Mouse (Mus musculus): ENCODE data around the gene Slc25a3. TPM values are rescaled to one million over a fixed set of nuclear protein-coding genes. Genes with fewer than 3 reads are reported as not detected.

Slc25a3 gene
- polyA plus RNA-seq, 1 experiment = 257 TPM

DNA sequence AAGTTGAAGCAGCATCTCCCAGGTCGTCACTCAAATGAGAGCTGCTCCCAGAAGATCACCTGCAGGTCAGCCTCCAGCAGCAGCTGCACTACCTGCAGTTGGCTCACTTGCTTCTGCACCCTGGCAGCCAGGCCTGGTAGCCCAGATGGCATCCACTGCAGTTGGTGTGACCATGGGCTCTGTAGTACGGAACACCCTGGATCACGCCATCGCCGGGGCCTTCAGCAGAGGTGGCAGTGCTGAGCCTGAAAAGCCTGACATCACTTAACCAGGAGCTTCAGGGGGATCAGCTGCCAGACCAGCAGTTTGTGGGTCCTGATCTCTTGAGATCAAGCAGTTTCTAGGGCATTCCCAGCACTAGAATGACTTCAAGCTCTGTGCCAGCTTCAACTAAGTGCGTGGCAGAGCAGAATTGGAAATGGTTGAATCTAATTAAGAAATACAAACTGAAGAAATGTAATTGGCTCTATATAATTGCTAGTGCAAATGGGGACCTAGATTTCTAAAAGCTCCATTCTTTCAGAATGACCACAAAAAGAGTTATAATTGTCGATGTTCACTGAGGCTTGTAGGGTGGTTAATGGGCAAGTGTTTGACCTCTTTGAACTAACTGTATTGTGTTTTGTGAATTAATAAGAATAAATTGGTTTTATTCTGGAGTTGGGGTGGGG is 11.6 kb upstream of the Slc25a3 start:
- Histone ChIP-seq H3K4me1 (replicated peaks; ENCODE audit: control insufficient read depth, insufficient read depth, low read length) (no peaks in the 10 kb centered on the region), H3K27me3 (ENCODE audit: control insufficient read depth, insufficient read depth, low read length) (no peaks in the 10 kb centered on the region)
- WGBS = 97% methylated on average over 7 of the region's 7 CpGs

DNA sequence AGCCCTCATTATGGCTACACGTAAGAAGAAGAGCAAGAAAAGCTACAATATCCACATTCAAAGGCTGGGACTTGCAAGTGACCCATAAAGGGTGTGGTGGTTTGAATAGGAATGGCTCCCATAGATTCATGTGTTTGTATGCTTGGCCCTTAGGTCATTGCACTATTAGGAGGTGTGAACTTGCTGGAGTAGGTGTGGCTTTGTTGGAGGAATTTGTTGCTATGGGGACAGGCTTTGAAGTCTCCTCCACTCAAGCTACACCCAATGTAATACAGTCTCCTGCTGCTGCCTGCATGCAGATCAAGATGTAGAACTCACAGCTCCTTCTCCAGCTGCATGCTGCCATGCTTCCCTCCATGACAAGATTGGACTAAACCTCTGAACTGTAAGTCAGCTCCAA is 7.7 kb upstream of the Slc25a3 start:
- Histone ChIP-seq H3K27me3 (ENCODE audit: control insufficient read depth, insufficient read depth, low read length) (no peaks in the 10 kb centered on the region), H3K4me3 (ENCODE audit: control insufficient read depth, insufficient read depth, low read length) (no peak overlapping the region), H3K36me3 (ENCODE audit: control insufficient read depth, insufficient read depth, low read length) (no peaks in the 10 kb centered on the region), H3K27ac (ENCODE audit: control insufficient read depth, insufficient read depth, low read length) (no peak overlapping the region), H3K4me1 (replicated peaks; ENCODE audit: control insufficient read depth, insufficient read depth, low read length) (no peaks in the 10 kb centered on the region)
- TF ChIP-seq POLR2A (IDR thresholded peaks at IDR 0.05; ENCODE audit: control insufficient read depth, extremely low read depth, insufficient read depth, low read length, poor library complexity) (no peak), CTCF (IDR thresholded peaks at IDR 0.05; ENCODE audit: borderline replicate concordance, control insufficient read depth, extremely low read depth, insufficient read depth, low read length, poor library complexity) (no peak)
- 97% methylated on average over 1 of the region's 1 CpGs for WGBS
- no peak for DNase-seq

More for the DNA sequence above, 11.6 kb upstream of the Slc25a3 start:
- Histone ChIP-seq H3K36me3 (ENCODE audit: control insufficient read depth, insufficient read depth, low read length) (no peaks in the 10 kb centered on the region), H3K27ac (ENCODE audit: control insufficient read depth, insufficient read depth, low read length) (no peak overlapping the region), H3K4me3 (ENCODE audit: control insufficient read depth, insufficient read depth, low read length) (no peak overlapping the region)
- TF ChIP-seq POLR2A (IDR thresholded peaks at IDR 0.05; ENCODE audit: control insufficient read depth, extremely low read depth, insufficient read depth, low read length, poor library complexity) (no peak), CTCF (IDR thresholded peaks at IDR 0.05; ENCODE audit: borderline replicate concordance, control insufficient read depth, extremely low read depth, insufficient read depth, low read length, poor library complexity) (no peak)
- no peak for DNase-seq

DNA sequence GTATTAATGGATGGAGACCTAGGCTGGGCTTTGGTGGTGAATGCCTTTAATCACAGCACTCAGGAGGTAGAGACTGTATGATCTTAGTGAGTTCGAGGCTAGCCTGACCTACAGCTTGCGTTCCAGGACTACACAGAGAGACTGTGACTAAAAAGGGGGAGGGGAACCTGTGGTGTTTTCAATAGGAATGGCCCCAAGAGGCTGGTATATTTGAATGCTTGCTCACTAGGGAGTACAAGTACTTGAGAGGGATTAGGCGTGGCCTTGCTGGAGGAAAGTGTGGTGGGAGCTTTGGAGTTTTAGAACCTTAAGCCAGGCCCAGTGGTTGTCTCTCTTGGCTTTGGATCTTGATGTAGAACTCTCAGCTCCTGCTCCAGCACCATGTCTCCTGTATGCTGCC is 6.9 kb upstream of the Slc25a3 start:
- 98% methylated on average over 3 of the region's 3 CpGs for WGBS
- H3K4me1 ChIP-seq (replicated peaks; ENCODE audit: control insufficient read depth, insufficient read depth, low read length) = no peaks in the 10 kb centered on the region
- no peak overlapping the region for H3K27ac ChIP-seq (ENCODE audit: control insufficient read depth, insufficient read depth, low read length)
- H3K36me3 ChIP-seq (ENCODE audit: control insufficient read depth, insufficient read depth, low read length) = no peaks in the 10 kb centered on the region
- no peak for DNase-seq
- TF ChIP-seq CTCF (IDR thresholded peaks at IDR 0.05; ENCODE audit: borderline replicate concordance, control insufficient read depth, extremely low read depth, insufficient read depth, low read length, poor library complexity) (no peak), POLR2A (IDR thresholded peaks at IDR 0.05; ENCODE audit: control insufficient read depth, extremely low read depth, insufficient read depth, low read length, poor library complexity) (no peak)
- no peaks in the 10 kb centered on the region for H3K27me3 ChIP-seq (ENCODE audit: control insufficient read depth, insufficient read depth, low read length)
- no peak overlapping the region for H3K4me3 ChIP-seq (ENCODE audit: control insufficient read depth, insufficient read depth, low read length)

DNA sequence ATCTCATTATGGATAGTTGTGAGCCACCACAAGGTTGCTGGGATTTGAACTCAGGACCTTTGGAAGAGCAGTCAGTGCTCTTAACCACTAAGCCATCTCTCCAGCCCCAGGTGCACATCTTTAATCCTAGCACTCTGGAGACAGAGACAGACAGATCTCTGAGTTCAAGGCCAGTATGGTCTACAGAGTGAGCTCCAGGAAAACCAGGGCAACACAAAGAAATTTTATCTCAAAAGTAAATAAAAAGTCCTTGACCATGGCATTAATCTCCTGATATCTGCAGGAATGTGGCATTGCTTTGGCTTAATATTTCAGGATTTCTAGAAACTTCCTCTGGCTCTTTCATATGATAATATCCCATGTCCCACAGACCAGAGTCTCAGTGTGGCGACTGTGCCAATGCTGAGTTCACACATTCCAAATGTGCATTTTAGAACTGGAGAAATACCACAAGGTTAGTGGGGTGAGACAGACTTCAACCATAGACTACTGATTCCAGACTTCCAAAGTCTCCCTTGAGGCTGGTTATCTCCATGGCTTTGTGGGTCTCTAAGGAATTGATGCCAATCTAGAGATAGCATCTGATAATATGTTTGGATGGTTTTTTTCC is 4.8 kb upstream of the Slc25a3 start:
- H3K4me1 ChIP-seq (replicated peaks; ENCODE audit: control insufficient read depth, insufficient read depth, low read length) = peaks cover 2% of the 10 kb centered on the region; the same call in 1 of the 2 replicates
- WGBS = 92% methylated on average over 1 of the region's 1 CpGs
- no peak overlapping the region for H3K27ac ChIP-seq (ENCODE audit: control insufficient read depth, insufficient read depth, low read length)
- H3K36me3 ChIP-seq (ENCODE audit: control insufficient read depth, insufficient read depth, low read length) = no peaks in the 10 kb centered on the region
- H3K27me3 ChIP-seq (ENCODE audit: control insufficient read depth, insufficient read depth, low read length) = no peaks in the 10 kb centered on the region
- H3K4me3 ChIP-seq (ENCODE audit: control insufficient read depth, insufficient read depth, low read length) = no peak overlapping the region
- TF ChIP-seq CTCF (IDR thresholded peaks at IDR 0.05; ENCODE audit: borderline replicate concordance, control insufficient read depth, extremely low read depth, insufficient read depth, low read length, poor library complexity) = no peak
- no peak for TF ChIP-seq POLR2A (IDR thresholded peaks at IDR 0.05; ENCODE audit: control insufficient read depth, extremely low read depth, insufficient read depth, low read length, poor library complexity)
- DNase-seq = no peak

DNA sequence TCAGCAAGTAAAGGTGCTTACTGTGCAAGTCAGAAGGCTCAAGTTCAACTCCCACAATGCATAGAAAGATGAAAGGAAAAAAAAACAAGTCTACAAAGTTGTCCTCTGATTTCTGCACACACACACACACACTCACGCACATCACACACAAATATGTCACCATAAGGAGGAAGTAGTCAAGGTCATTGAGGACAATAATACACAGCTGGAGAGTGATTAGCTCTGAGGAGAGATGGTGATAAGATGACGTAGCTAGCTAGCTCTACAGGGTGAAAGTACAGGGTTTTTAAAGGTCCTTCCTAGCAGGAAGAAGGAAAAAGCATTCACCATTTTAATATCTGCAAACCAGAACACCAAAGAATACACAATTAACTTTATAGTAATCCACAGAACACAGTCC is 3.5 kb upstream of the Slc25a3 start:
- Histone ChIP-seq H3K27me3 (ENCODE audit: control insufficient read depth, insufficient read depth, low read length) (no peaks in the 10 kb centered on the region), H3K4me3 (ENCODE audit: control insufficient read depth, insufficient read depth, low read length) (no peak overlapping the region), H3K36me3 (ENCODE audit: control insufficient read depth, insufficient read depth, low read length) (no peaks in the 10 kb centered on the region), H3K27ac (ENCODE audit: control insufficient read depth, insufficient read depth, low read length) (no peak overlapping the region), H3K4me1 (replicated peaks; ENCODE audit: control insufficient read depth, insufficient read depth, low read length) (peaks cover 2% of the 10 kb centered on the region; the same call in 1 of the 2 replicates)
- 91% methylated on average over 2 of the region's 2 CpGs for WGBS
- no peak for TF ChIP-seq POLR2A (IDR thresholded peaks at IDR 0.05; ENCODE audit: control insufficient read depth, extremely low read depth, insufficient read depth, low read length, poor library complexity)
- no peak for TF ChIP-seq CTCF (IDR thresholded peaks at IDR 0.05; ENCODE audit: borderline replicate concordance, control insufficient read depth, extremely low read depth, insufficient read depth, low read length, poor library complexity)
- DNase-seq = no peak

DNA sequence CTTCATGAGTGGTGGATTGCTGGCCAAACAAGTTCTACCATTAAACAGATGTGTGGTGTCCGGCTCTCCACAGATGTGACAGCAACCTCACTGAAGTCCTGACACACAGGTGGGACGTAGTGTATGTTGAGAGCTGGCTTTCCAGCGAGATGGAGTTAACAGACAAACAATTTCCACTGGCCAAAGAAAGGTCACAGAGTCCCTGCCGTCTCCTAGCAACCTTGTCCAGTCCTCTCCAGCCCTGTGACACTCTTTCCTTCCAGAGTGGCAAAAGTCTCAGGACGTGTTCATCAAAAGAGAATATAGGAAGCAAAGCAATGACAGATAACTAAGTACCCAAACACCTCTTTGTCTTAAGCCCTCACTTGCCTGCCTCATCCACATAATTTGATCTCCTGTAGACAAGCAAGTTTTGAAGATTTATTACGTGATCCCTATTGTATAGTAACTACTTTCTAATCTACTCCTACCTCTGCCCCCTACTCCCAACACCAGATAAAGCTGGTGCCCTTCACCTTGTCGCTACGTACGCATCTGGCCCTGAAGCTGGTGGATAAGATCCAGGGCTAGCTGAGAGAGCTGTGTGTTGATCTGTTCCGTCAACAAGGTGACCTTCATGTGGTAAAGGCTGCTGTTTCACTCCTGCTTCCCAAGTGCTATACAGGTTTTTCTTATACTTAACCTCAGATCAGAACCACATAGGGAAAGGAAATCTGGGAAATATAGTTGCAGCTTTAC is 2.9 kb upstream of the Slc25a3 start:
- H3K27me3 ChIP-seq (ENCODE audit: control insufficient read depth, insufficient read depth, low read length) = no peaks in the 10 kb centered on the region
- WGBS = 92% methylated on average over 10 of the region's 10 CpGs
- H3K4me3 ChIP-seq (ENCODE audit: control insufficient read depth, insufficient read depth, low read length) = no peak overlapping the region
- peaks cover 3% of the 10 kb centered on the region; the same call in 1 of the 2 replicates for H3K36me3 ChIP-seq (ENCODE audit: control insufficient read depth, insufficient read depth, low read length)
- no peak for DNase-seq
- no peak for TF ChIP-seq CTCF (IDR thresholded peaks at IDR 0.05; ENCODE audit: borderline replicate concordance, control insufficient read depth, extremely low read depth, insufficient read depth, low read length, poor library complexity)
- no peak for TF ChIP-seq POLR2A (IDR thresholded peaks at IDR 0.05; ENCODE audit: control insufficient read depth, extremely low read depth, insufficient read depth, low read length, poor library complexity)
- peaks cover 2% of the 10 kb centered on the region; the same call in 1 of the 2 replicates for H3K4me1 ChIP-seq (replicated peaks; ENCODE audit: control insufficient read depth, insufficient read depth, low read length)
- no peak overlapping the region for H3K27ac ChIP-seq (ENCODE audit: control insufficient read depth, insufficient read depth, low read length)

All from thymus, adult 2 months (tissue).